Mouse (Mus musculus): ENCODE data around the gene Atp11c.

Gene Atp11c

GRCm38 (mm10) chrX:60405681-60406080 lies 186.8 kb downstream of the Atp11c start:
- no peak for TF ChIP-seq GATA4 (IDR thresholded peaks at IDR 0.05; ENCODE audit: insufficient replicate concordance, low read length)

- no peak for TF ChIP-seq GATA4 (IDR thresholded peaks at IDR 0.05; ENCODE audit: insufficient replicate concordance, low read length)
Observed at GRCm38 (mm10) chrX:60404668-60405044, 187.8 kb downstream of the Atp11c start.

- TF ChIP-seq GATA4 (IDR thresholded peaks at IDR 0.05; ENCODE audit: insufficient replicate concordance, low read length) = no peak
Observed at GRCm38 (mm10) chrX:60403764-60404667, 188.5 kb downstream of the Atp11c start.

GRCm38 (mm10) chrX:60403062-60403763 lies 189.3 kb downstream of the Atp11c start:
- no peak for TF ChIP-seq GATA4 (IDR thresholded peaks at IDR 0.05; ENCODE audit: insufficient replicate concordance, low read length)

GRCm38 (mm10) chrX:60394292-60394691 lies 198.2 kb downstream of the Atp11c start:
- no peak for TF ChIP-seq GATA4 (IDR thresholded peaks at IDR 0.05; ENCODE audit: insufficient replicate concordance, low read length)

GRCm38 (mm10) chrX:60386852-60387251 lies 205.6 kb downstream of the Atp11c start:
- TF ChIP-seq GATA4 (IDR thresholded peaks at IDR 0.05; ENCODE audit: insufficient replicate concordance, low read length) = no peak

GRCm38 (mm10) chrX:60381711-60382110 lies 210.8 kb downstream of the Atp11c start:
- no peak for TF ChIP-seq GATA4 (IDR thresholded peaks at IDR 0.05; ENCODE audit: insufficient replicate concordance, low read length)

GRCm38 (mm10) chrX:60380386-60380785 lies 212.1 kb downstream of the Atp11c start:
- TF ChIP-seq GATA4 (IDR thresholded peaks at IDR 0.05; ENCODE audit: insufficient replicate concordance, low read length) = no peak

GRCm38 (mm10) chrX:60348741-60349140 lies 243.8 kb downstream of the Atp11c start:
- TF ChIP-seq GATA4 (IDR thresholded peaks at IDR 0.05; ENCODE audit: insufficient replicate concordance, low read length) = peak; percentile 12; the same call in 1 of the 2 replicates

- TF ChIP-seq GATA4 (IDR thresholded peaks at IDR 0.05; ENCODE audit: insufficient replicate concordance, low read length) = no peak
Observed at GRCm38 (mm10) chrX:60345447-60345846, 247.1 kb downstream of the Atp11c start.

GRCm38 (mm10) chrX:60344991-60345390 lies 247.5 kb downstream of the Atp11c start:
- TF ChIP-seq GATA4 (IDR thresholded peaks at IDR 0.05; ENCODE audit: insufficient replicate concordance, low read length) = no peak

- TF ChIP-seq GATA4 (IDR thresholded peaks at IDR 0.05; ENCODE audit: insufficient replicate concordance, low read length) = no peak
Observed at GRCm38 (mm10) chrX:60329735-60330134, 262.8 kb downstream of the Atp11c start.

- TF ChIP-seq GATA4 (IDR thresholded peaks at IDR 0.05; ENCODE audit: insufficient replicate concordance, low read length) = no peak
Observed at GRCm38 (mm10) chrX:60321321-60321720, 271.2 kb downstream of the Atp11c start.

GRCm38 (mm10) chrX:60317661-60318060 lies 274.8 kb downstream of the Atp11c start:
- no peak for TF ChIP-seq GATA4 (IDR thresholded peaks at IDR 0.05; ENCODE audit: insufficient replicate concordance, low read length)

GRCm38 (mm10) chrX:60292335-60292734 lies 300.2 kb downstream of the Atp11c start:
- no peak for TF ChIP-seq GATA4 (IDR thresholded peaks at IDR 0.05; ENCODE audit: insufficient replicate concordance, low read length)

GRCm38 (mm10) chrX:60255346-60255745 lies 337.2 kb downstream of the Atp11c start:
- no peak for TF ChIP-seq GATA4 (IDR thresholded peaks at IDR 0.05; ENCODE audit: insufficient replicate concordance, low read length)
